Mouse (Mus musculus) cortical plate, adult 2 months (tissue): ENCODE data around the gene Grip1.

Experiments
- CTCF ChIP-seq: fragments of 200-500 bp; IDR thresholded peaks from 2 replicates; pipeline ENCODE4 v1.5.1; 2011; ENCODE audit warnings: mild to moderate bottlenecking, control low read depth, low read length; ENCODE audit not compliant: insufficient read depth; ENCODE audit errors: extremely low read depth
- POLR2A ChIP-seq: fragments of 200-500 bp; IDR thresholded peaks from 2 replicates; pipeline ENCODE4 v1.6.1; 2011; ENCODE audit warnings: mild to moderate bottlenecking, low read length, control low read depth; ENCODE audit not compliant: insufficient read depth; ENCODE audit errors: extremely low read depth

DNA sequence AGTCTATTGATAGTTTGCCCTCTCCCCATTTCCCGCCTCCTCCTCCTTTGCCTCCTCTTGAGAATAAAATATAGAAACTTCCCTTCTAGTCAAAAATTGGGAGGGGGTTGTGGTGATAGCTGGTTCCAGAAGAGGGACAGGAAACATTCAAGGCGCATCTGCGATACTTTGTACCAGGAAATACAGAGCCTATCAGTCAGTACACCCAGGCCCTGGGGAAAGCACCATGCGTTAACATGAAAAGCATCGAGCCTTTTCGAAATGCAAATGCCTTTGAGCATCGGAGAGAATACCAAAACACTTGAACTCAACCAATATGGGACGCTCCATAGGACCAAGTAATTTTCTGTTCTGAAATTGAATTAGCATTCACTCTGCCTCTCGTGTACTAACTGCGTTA, 612.7 kb downstream of the Grip1 start:
- no peak for TF ChIP-seq CTCF
- TF ChIP-seq POLR2A, result no peak
